Mouse (Mus musculus): ENCODE measurements around the gene Gpr83. TPM values are rescaled to one million over a fixed set of nuclear protein-coding genes. Genes with fewer than 3 reads are reported as not detected.

The Gpr83 gene
- polyA plus RNA-seq, 1 experiment from 2014 or later = 1.4 TPM

- DNase-seq (ENCODE audit: low spot score) (no peak), ATAC-seq (ENCODE audit: low FRiP score) (no peak)
- Histone ChIP-seq H3K27ac (no peak overlapping the region), H3K27me3 (ENCODE audit: control insufficient read depth, insufficient read depth, low read length) (no peaks in the 10 kb centered on the region), H3K4me1 (replicated peaks; ENCODE audit: control insufficient read depth, insufficient read depth, low read length) (no peaks in the 10 kb centered on the region), H3K4me3 (replicated peaks; ENCODE audit: low read length) (no peak overlapping the region), H3K9me3 (ENCODE audit: control insufficient read depth, low read length) (no peaks in the 10 kb centered on the region), H3K36me3 (replicated peaks; ENCODE audit: control insufficient read depth, insufficient read depth) (no peaks in the 10 kb centered on the region), H3K4me2 (replicated peaks) (no peak overlapping the region), H3K9ac (no peak overlapping the region)
- WGBS = 81% methylated on average over 2 of the region's 2 CpGs
Observed at GRCm38 (mm10) chr9:14912037-14912436, 52.0 kb downstream of the Gpr83 start.

GRCm38 (mm10) chr9:14917661-14918060 is 57.7 kb downstream of the Gpr83 start:
- Histone ChIP-seq H3K27me3 (ENCODE audit: control insufficient read depth, insufficient read depth, low read length) (no peaks in the 10 kb centered on the region), H3K4me1 (replicated peaks; ENCODE audit: control insufficient read depth, insufficient read depth, low read length) (peaks cover 6% of the 10 kb centered on the region; the same call in 1 of the 2 replicates), H3K27ac (no peak overlapping the region), H3K9me3 (ENCODE audit: control insufficient read depth, low read length) (no peaks in the 10 kb centered on the region), H3K4me3 (replicated peaks; ENCODE audit: low read length) (no peak overlapping the region), H3K4me2 (replicated peaks) (no peak overlapping the region), H3K9ac (no peak overlapping the region), H3K36me3 (replicated peaks; ENCODE audit: control insufficient read depth, insufficient read depth) (no peaks in the 10 kb centered on the region)
- peak; percentile 27; the same call in 1 of the 2 replicates for ATAC-seq (ENCODE audit: low FRiP score)
- WGBS = 92% methylated on average over 2 of the region's 2 CpGs
- DNase-seq (ENCODE audit: low spot score) = no peak

- no peak; the same call in 1 of the 2 replicates for ATAC-seq (ENCODE audit: low FRiP score)
- Histone ChIP-seq H3K9me3 (ENCODE audit: control insufficient read depth, low read length) (no peaks in the 10 kb centered on the region), H3K27me3 (ENCODE audit: control insufficient read depth, insufficient read depth, low read length) (no peaks in the 10 kb centered on the region), H3K4me2 (replicated peaks) (no peak overlapping the region), H3K9ac (no peak overlapping the region), H3K4me3 (replicated peaks; ENCODE audit: low read length) (no peak overlapping the region), H3K4me1 (replicated peaks; ENCODE audit: control insufficient read depth, insufficient read depth, low read length) (peaks cover 6% of the 10 kb centered on the region; the same call in 1 of the 2 replicates), H3K36me3 (replicated peaks; ENCODE audit: control insufficient read depth, insufficient read depth) (no peaks in the 10 kb centered on the region), H3K27ac (no peak overlapping the region)
- no peak for DNase-seq (ENCODE audit: low spot score)
- 53% methylated on average over 5 of the region's 5 CpGs for WGBS
Observed at GRCm38 (mm10) chr9:14918825-14919668, 59.0 kb downstream of the Gpr83 start.

Other genes with a start within 250 kb of the Gpr83 start
- gene Amotl1, start 215.2 kb upstream of the Gpr83 start, polyA plus RNA-seq (2014; fragmentation: Nextera tagmentation; extraction: Ambion mirVana) = 10.1 and 10.3 TPM in 2 replicates
- 0.27 and 0.38 TPM in 2 replicates for gene Piwil4, start 119.5 kb upstream of the Gpr83 start, polyA plus RNA-seq (2014; fragmentation: Nextera tagmentation; extraction: Ambion mirVana)
- gene Fut4, start 107.8 kb upstream of the Gpr83 start, polyA plus RNA-seq (2014; fragmentation: Nextera tagmentation; extraction: Ambion mirVana) = 2.1 and 2.4 TPM in 2 replicates
- gene 1700012B09Rik, start 89.2 kb upstream of the Gpr83 start, polyA plus RNA-seq (2014; fragmentation: Nextera tagmentation; extraction: Ambion mirVana) = 2.8 and 7.8 TPM in 2 replicates
- gene Mre11a, start 75.6 kb upstream of the Gpr83 start, polyA plus RNA-seq (2014; fragmentation: Nextera tagmentation; extraction: Ambion mirVana) = 9.8 and 10.5 TPM in 2 replicates
- gene Ankrd49, start 75.4 kb upstream of the Gpr83 start, polyA plus RNA-seq (2014; fragmentation: Nextera tagmentation; extraction: Ambion mirVana) = 25.3 and 27.2 TPM in 2 replicates
- not detected in 2 replicates for gene Izumo1r, start 43.7 kb downstream of the Gpr83 start, polyA plus RNA-seq (2014; fragmentation: Nextera tagmentation; extraction: Ambion mirVana)
- 197 and 225 TPM in 2 replicates for gene Panx1, start 185.3 kb downstream of the Gpr83 start, polyA plus RNA-seq (2014; fragmentation: Nextera tagmentation; extraction: Ambion mirVana)

Measured in hindbrain, embryonic 14.5 days (tissue).